Mouse (Mus musculus) midbrain, embryonic 14.5 days (tissue): ENCODE results near the gene Slc16a13. TPM values are rescaled to one million over a fixed set of nuclear protein-coding genes. Genes with fewer than 3 reads are reported as not detected.

Source experiments
- ATAC-seq: fragments of 200-750 bp; cut with Nextera tagmentation; 2 replicates; pipeline ENCODE4 v1.8.0; 2017; ENCODE audit warnings: moderate number of reproducible peaks, moderate library complexity; ENCODE audit not compliant: low FRiP score, low TSS enrichment
- DNase-seq: peaks from one replicate; pipeline ENCODE4 v3.0.0-alpha.2; 2015
- H3K27ac ChIP-seq: fragments of 300-500 bp; sonication (generic); replicated peaks from 2 replicates; pipeline ENCODE4 v1.5.1; 2014; ENCODE audit warnings: mild to moderate bottlenecking, low read depth, low read length, moderate library complexity
- H3K27me3 ChIP-seq: fragments of 300-500 bp; sonication (generic); 2 replicates; pipeline ENCODE4 v1.6.1; 2014; ENCODE audit warnings: low read length, control low read depth, mixed read lengths; ENCODE audit not compliant: control insufficient read depth, insufficient read depth
- H3K36me3 ChIP-seq: fragments of 300-500 bp; sonication (generic); 2 replicates; pipeline ENCODE4 v1.6.1; 2014; ENCODE audit warnings: low read length, control low read depth; ENCODE audit not compliant: control insufficient read depth, insufficient read depth
- H3K4me1 ChIP-seq: fragments of 300-500 bp; sonication (generic); 2 replicates; pipeline ENCODE4 v1.6.1; 2014; ENCODE audit warnings: mild to moderate bottlenecking, antibody characterized with exemption, low read length, control low read depth; ENCODE audit not compliant: control insufficient read depth, insufficient read depth
- H3K4me2 ChIP-seq: fragments of 300-500 bp; sonication (generic); 2 replicates; pipeline ENCODE4 v1.6.1; 2014; ENCODE audit warnings: mild to moderate bottlenecking, low read length, moderate library complexity
- H3K4me3 ChIP-seq: fragments of 300-500 bp; sonication (generic); replicated peaks from 2 replicates; pipeline ENCODE4 v1.5.1; 2014; ENCODE audit warnings: low read depth, low read length
- H3K9ac ChIP-seq: fragments of 300-500 bp; sonication (generic); replicated peaks from 2 replicates; pipeline ENCODE4 v1.6.1; 2014; ENCODE audit warnings: mild to moderate bottlenecking, low read length, moderate library complexity
- H3K9me3 ChIP-seq: fragments of 300-500 bp; sonication (generic); 2 replicates; pipeline ENCODE4 v1.6.1; 2016; ENCODE audit warnings: low read length, control low read depth, mixed read lengths; ENCODE audit not compliant: control insufficient read depth
- WGBS: fragments of 180-500 bp; shearing (Covaris S2); extraction: QIAGEN DNeasy Blood & Tissue Kit; methylation state at CpG from one replicate; pipeline ENCODE4 v1.1.7; 2014; 5-methylcytosine and 5-hydroxymethylcytosine counted together
- microRNA counts: library from miRNA; unstranded; fragments of <30 nt; microRNA quantifications from one replicate; lab custom pipeline; 2016
- microRNA-seq: library from miRNA; unstranded; fragments of <30 nt; microRNA quantifications from one replicate; pipeline ENCODE4, GENCODE M21; 2016
- polyA plus RNA-seq: library from polyadenylated mRNA; unstranded; fragments of >200 nt; fragmentation: Nextera tagmentation; extraction: Ambion mirVana; gene quantifications from 2 replicates; pipeline ENCODE4 v1.2.1, GENCODE M21; 2014

The Slc16a13 gene
- polyA plus RNA-seq, 1 experiment from 2014 or later, result 10.7 TPM

DNA sequence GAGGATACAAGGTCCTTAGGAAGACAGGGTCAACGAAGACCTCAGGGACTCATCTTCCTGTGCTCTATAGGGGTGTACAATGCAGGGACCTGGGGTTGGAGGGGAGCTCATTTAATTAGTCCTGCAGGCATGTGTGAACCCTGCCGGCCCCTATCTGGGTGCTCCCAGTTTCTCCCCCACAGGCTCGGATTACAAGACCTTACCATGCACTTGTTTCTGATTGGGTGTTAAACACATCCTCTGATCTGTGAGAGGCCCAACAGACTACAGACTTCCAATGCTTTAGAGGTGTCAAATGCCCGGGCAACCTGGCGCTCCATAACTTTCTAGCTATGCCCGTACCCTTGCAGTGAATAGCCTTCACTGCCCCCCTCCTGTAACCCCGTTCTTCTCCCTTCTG, 52.7 kb downstream of the Slc16a13 start:
- no peak for ATAC-seq
- Histone ChIP-seq H3K9ac (no peak overlapping the region), H3K4me3 (no peak overlapping the region), H3K27ac (no peak overlapping the region), H3K9me3 (no peaks in the 10 kb centered on the region), H3K27me3 (no peaks in the 10 kb centered on the region), H3K4me2 (no peak overlapping the region), H3K4me1 (no peaks in the 10 kb centered on the region), H3K36me3 (no peaks in the 10 kb centered on the region)
- no peak for DNase-seq
- whole genome bisulfite sequencing, result 71% methylated on average over 7 of the region's 7 CpGs

MicroRNAs within 50 kb of the gene (microRNA counts, 519-probe panel; counts per million panel counts)
- microRNA mmu-miR-195 (lab: Ali Mortazavi, UCI), result 2,503 counts per million, percentile 7 among the panel's probes with 10 or more counts
- not detected for microRNA mmu-miR-497 (lab: Ali Mortazavi, UCI)

Small RNA genes lying within 50 kb of the gene (microRNA-seq; reads per million reads assigned to microRNA genes)
- gene Mir195a (792 reads per million, percentile 79 among the genes with 10 or more reads in this experiment), gene Mir497 (not detected), gene Mir497b (not detected)

Other genes starting within 250 kb of the Slc16a13 start
- 24.4 and 39.0 TPM in 2 replicates for gene Ctdnep1, start 239.9 kb downstream of the Slc16a13 start, polyA plus RNA-seq
- 162 and 193 TPM in 2 replicates for gene Elp5, start 238.5 kb downstream of the Slc16a13 start, polyA plus RNA-seq
- gene Gabarap, start 229.9 kb downstream of the Slc16a13 start, polyA plus RNA-seq, result 616 and 626 TPM in 2 replicates
- gene Phf23, start 225.3 kb downstream of the Slc16a13 start, polyA plus RNA-seq, result 41.3 and 48.9 TPM in 2 replicates
- gene Dvl2, start 220.5 kb downstream of the Slc16a13 start, polyA plus RNA-seq, result 22.9 and 23.0 TPM in 2 replicates
- gene Acadvl, start 205.7 kb downstream of the Slc16a13 start, polyA plus RNA-seq, result 43.2 and 49.6 TPM in 2 replicates
- gene Dlg4, start 204.1 kb downstream of the Slc16a13 start, polyA plus RNA-seq, result 33.1 and 41.0 TPM in 2 replicates
- gene Asgr1, start 167.0 kb downstream of the Slc16a13 start, polyA plus RNA-seq, result 0.26 and 1.4 TPM in 2 replicates
- not detected in 2 replicates for gene Asgr2, start 128.4 kb downstream of the Slc16a13 start, polyA plus RNA-seq
- gene Mgl2, start 90.7 kb downstream of the Slc16a13 start, polyA plus RNA-seq, result 0.75 TPM in 1 of 2 replicates, not detected in the other
- gene Clec10a, start 64.9 kb downstream of the Slc16a13 start, polyA plus RNA-seq, result 1.4 TPM in 1 of 2 replicates, not detected in the other
- gene Slc16a11, start 8.3 kb downstream of the Slc16a13 start, polyA plus RNA-seq, result 1.5 and 3.2 TPM in 2 replicates
- 2.5 and 4.4 TPM in 2 replicates for gene Bcl6b, start 8.7 kb upstream of the Slc16a13 start, polyA plus RNA-seq
- 171 and 205 TPM in 2 replicates for gene 0610010K14Rik, start 16.9 kb upstream of the Slc16a13 start, polyA plus RNA-seq
- gene Gm21988, start 18.8 kb upstream of the Slc16a13 start, polyA plus RNA-seq, result 13.4 and 16.3 TPM in 2 replicates
- gene Rnasek, start 18.8 kb upstream of the Slc16a13 start, polyA plus RNA-seq, result 321 and 350 TPM in 2 replicates
- 0.11 and 0.33 TPM in 2 replicates for gene Alox12, start 34.3 kb upstream of the Slc16a13 start, polyA plus RNA-seq
- gene Alox12e, start 101.6 kb upstream of the Slc16a13 start, polyA plus RNA-seq, result not detected in 2 replicates
- not detected in 2 replicates for gene Alox15, start 131.0 kb upstream of the Slc16a13 start, polyA plus RNA-seq
- 28.2 and 34.0 TPM in 2 replicates for gene Pelp1, start 189.0 kb upstream of the Slc16a13 start, polyA plus RNA-seq
- gene Arrb2, start 211.6 kb upstream of the Slc16a13 start, polyA plus RNA-seq, result 56.5 and 93.0 TPM in 2 replicates
- 42.9 and 51.5 TPM in 2 replicates for gene Med11, start 230.9 kb upstream of the Slc16a13 start, polyA plus RNA-seq
- 0.24 and 0.61 TPM in 2 replicates for gene Zmynd15, start 238.4 kb upstream of the Slc16a13 start, polyA plus RNA-seq
- gene Cxcl16, start 238.9 kb upstream of the Slc16a13 start, polyA plus RNA-seq, result 0.50 and 2.1 TPM in 2 replicates